Mouse (Mus musculus) left cerebral cortex, adult 11 months (tissue): ENCODE data around the gene Nr2f6.
A peak's percentile ranks its signal among the peaks of the same experiment; 100 is the strongest.
"Not testable (repeated sequence)": the region's sequence is repeated elsewhere in the genome, so short reads cannot be mapped to it uniquely, and the experiment has no call there.

ENCODE experiments used
- DNase-seq: peaks from one replicate; pipeline ENCODE4 v3.0.0; 2022; ENCODE audit warnings: low spot score

The Nr2f6 gene

DNA sequence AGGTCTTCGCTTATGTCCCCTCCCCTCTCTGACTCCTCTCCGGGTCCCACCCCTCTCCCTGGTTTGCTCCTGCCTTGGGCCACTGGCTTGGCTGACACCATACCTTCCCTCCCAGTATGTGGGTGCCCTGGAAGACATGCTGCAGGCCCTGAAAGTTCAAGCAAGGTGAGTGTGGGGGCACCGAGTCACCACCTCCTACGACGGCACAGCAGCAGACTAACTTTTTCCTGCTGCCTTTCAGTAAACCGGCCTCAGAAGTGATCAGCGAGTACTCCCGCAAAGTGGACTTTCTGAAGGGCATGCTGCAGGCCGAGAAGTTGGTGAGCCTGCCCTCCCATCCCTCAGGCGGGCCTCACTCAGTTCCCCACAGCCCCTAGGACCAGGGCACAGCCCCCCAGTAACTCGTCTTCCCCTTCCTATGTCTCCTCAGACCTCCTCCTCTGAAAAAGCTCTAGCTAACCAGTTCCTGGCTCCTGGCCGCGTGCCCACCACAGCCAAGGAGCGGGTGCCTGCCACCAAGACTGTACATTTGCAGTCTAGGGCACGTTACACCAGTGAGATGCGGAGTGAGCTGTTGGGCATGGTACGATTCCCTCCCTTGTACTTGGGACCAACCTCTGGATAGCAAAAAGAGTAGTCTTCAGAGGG is 14.1 kb downstream of the Nr2f6 start:
- DNase-seq, result no peak

GRCm38 (mm10) chr8:71366771-71367528 is 14.8 kb downstream of the Nr2f6 start, which contains the start of gene Use1:
TSS of gene Use1 (plus strand) at chr8:71366848.
- peak; percentile 91 for DNase-seq

DNA sequence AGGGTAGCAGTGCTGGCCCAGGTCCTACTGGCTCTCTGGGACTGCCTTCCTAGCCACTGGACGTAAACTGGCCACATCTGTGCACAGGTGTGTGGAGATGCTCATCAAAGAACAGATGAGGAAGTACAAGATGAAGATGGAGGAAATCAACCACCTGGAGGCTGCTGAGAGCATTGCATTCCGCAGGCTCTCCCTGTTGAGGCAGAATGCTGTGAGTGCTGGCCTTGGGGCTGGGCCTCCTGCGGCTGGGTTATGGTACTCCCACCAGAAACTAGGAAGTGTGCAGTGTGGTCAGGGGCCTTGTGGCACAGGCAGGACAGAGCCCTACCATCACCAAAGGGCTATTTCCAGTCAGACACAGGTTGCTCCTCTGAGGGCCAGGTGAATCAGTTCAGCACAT is 23.7 kb downstream of the Nr2f6 start:
- no peak for DNase-seq

GRCm38 (mm10) chr8:71351520-71351919 is 30.2 kb downstream of the Nr2f6 start:
- DNase-seq, result no peak

DNA sequence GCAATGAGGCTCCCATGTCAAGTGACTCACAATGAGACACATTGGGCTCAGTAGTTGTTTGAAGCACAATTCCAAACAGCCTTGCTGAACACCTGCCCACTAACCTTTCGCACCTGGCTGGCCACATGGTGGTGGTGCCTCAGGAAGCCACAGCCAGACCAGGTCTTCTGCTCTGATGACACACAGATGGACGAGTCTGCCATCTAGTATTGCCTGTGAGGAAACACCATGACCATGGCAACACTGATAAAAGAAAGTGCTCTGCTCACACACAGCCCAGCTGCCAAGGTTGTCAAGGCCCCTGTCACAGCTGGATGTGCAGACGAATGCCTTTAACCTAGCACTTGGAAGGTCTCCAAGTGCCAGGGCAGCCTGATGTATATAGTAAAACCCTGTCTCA is 30.6 kb downstream of the Nr2f6 start:
- DNase-seq, result no peak

GRCm38 (mm10) chr8:71346581-71346980 is 35.2 kb downstream of the Nr2f6 start:
- no peak for DNase-seq

GRCm38 (mm10) chr8:71340625-71341024 is 41.1 kb downstream of the Nr2f6 start:
- no peak for DNase-seq

- not testable (repeated sequence) for DNase-seq
These were observed 43.9 kb downstream of the Nr2f6 start for GRCm38 (mm10) chr8:71337834-71338233.

GRCm38 (mm10) chr8:71324848-71325247 is 56.9 kb downstream of the Nr2f6 start:
- no peak for DNase-seq
